Mouse (Mus musculus): Measurements from ENCODE around the gene C1qc.

C1qc gene

GRCm38 (mm10) chr4:136848565-136848964 is 44.3 kb downstream of the C1qc start:
- DNase-seq (ENCODE audit: low spot score in 2 of 2) = no peak

DNA sequence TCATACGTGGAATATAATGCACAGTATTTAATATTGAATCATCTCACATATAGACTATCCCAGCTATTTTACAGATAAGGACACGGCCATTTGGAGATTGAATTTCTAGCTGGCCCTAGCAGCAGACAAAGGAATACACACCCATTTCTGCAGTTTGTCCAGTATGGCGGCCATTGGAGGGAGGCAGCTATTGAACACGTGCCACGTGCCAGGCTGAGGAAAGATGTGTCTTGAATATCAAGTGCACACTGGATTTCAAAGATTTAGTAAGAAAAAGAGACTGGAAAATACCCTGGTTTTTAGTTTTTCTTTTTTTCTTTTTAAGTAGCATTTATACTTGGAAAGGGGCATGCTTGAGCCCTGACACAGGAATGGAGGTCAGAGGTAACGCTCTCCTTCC is 45.7 kb downstream of the C1qc start:
- no peak for DNase-seq (ENCODE audit: low spot score in 2 of 2)

DNA sequence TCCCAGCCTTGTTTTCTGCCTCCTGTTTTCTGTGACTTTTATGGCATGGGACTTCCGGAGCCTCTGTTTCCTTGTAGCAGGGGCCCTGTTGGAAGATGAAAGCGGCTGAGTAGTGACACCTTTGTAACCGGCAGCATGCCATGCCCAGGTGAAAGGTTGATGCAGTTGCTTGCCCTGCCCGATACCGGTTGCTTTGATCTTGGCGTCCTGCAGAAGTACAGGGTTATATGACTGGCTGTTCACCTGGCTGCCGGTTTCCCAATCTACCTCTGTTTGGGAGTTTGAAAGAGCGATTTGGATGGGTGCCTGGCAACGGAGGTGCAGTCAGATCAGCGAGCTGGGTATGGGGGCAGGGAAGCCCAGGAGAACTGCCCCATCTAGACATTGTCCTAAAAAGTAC is 50.1 kb downstream of the C1qc start:
- no peak for DNase-seq (ENCODE audit: low spot score in 2 of 2)

DNA sequence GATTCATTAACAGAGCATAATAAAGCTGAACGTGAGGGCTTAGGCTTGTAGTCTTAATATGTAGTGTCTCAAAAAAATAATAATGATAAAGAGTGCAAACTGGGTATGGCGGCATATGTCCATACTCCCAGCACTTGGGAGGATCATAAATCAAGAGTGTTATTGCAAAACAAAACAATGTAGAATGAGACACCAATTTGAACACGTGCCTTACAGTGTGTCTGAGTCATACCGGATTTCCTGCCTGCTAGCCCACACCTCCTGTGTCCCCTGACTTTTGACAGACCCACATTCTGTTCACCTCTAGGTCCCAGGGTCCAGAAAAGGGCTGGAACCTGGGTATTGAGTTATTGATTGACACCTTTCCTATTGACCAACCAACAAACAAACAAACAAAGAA is 50.8 kb downstream of the C1qc start:
- no peak for DNase-seq (ENCODE audit: low spot score in 2 of 2)

DNA sequence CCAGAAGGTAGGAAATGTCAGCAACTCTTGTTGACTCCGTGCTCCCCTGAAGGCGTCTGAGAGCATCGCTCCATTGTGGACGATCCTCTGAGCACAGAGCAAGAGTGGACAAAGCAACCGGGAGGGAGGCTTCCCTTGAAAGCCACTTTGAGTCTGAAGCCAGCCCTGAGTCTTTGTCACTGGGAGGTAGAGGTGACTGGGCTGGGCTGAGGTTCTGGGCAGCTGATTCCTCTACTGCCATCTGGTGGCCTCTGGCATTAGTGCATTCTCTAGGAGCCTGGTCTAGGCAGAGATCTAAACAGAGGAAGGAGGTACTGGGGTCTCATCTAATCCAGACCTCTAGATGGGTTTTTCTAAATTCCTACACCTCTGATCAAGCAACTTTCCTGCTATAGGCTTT is 51.8 kb downstream of the C1qc start:
- DNase-seq (ENCODE audit: low spot score in 2 of 2) = peak; percentile 18 to 34

Measured in spleen, postnatal 36 days (tissue).